Mouse (Mus musculus) WW6 (cell line): ENCODE results near the gene Serpind1.

Experiments
- DNase-seq: peaks from one replicate; pipeline ENCODE4 v3.0.0-alpha.2; 2013; ENCODE audit warnings: low read depth, low spot score

Serpind1 gene

GRCm38 (mm10) chr16:17331116-17331515 is at the start of gene Serpind1:
TSS of gene Serpind1 (plus strand) at chr16:17331371.
- DNase-seq = no peak

- no peak for DNase-seq
These were observed 48.0 kb upstream of the Serpind1 start for GRCm38 (mm10) chr16:17283151-17283550.

- no peak for DNase-seq
These were observed 44.1 kb upstream of the Serpind1 start for GRCm38 (mm10) chr16:17287103-17287502.

- DNase-seq = no peak
These were observed 40.2 kb upstream of the Serpind1 start for GRCm38 (mm10) chr16:17291016-17291415.

GRCm38 (mm10) chr16:17292751-17293150 is 38.4 kb upstream of the Serpind1 start:
- no peak for DNase-seq

GRCm38 (mm10) chr16:17300818-17301217 is 30.4 kb upstream of the Serpind1 start:
- DNase-seq = no peak

- DNase-seq = no peak
These were observed 27.5 kb upstream of the Serpind1 start for GRCm38 (mm10) chr16:17303521-17304245.

GRCm38 (mm10) chr16:17307461-17307860 is 23.7 kb upstream of the Serpind1 start:
- no peak for DNase-seq

GRCm38 (mm10) chr16:17309036-17309435 is 22.1 kb upstream of the Serpind1 start:
- DNase-seq = no peak

- no peak for DNase-seq
These were observed 18.6 kb upstream of the Serpind1 start for GRCm38 (mm10) chr16:17312531-17312930.

GRCm38 (mm10) chr16:17316554-17316953 is 14.6 kb upstream of the Serpind1 start:
- DNase-seq = no peak

- no peak for DNase-seq
These were observed 9.7 kb upstream of the Serpind1 start for GRCm38 (mm10) chr16:17321481-17321880.

- no peak for DNase-seq
These were observed 6.4 kb upstream of the Serpind1 start for GRCm38 (mm10) chr16:17324745-17325144.

GRCm38 (mm10) chr16:17326064-17326463 is 5.1 kb upstream of the Serpind1 start:
- DNase-seq = no peak

- no peak for DNase-seq
These were observed 1.2 kb upstream of the Serpind1 start for GRCm38 (mm10) chr16:17329848-17330570.

GRCm38 (mm10) chr16:17331855-17332254 is 684 bp downstream of the Serpind1 start:
- no peak for DNase-seq

GRCm38 (mm10) chr16:17334574-17334973 is 3.4 kb downstream of the Serpind1 start:
- DNase-seq = no peak

- DNase-seq = no peak
These were observed 4.9 kb downstream of the Serpind1 start for GRCm38 (mm10) chr16:17336089-17336488.

- DNase-seq = no peak
These were observed 8.5 kb downstream of the Serpind1 start for GRCm38 (mm10) chr16:17339701-17340100.

GRCm38 (mm10) chr16:17340705-17341104 is 9.5 kb downstream of the Serpind1 start:
- DNase-seq = no peak

GRCm38 (mm10) chr16:17341847-17342246 is 10.7 kb downstream of the Serpind1 start:
- DNase-seq = no peak

GRCm38 (mm10) chr16:17345141-17345812 is 14.1 kb downstream of the Serpind1 start:
- no peak for DNase-seq

GRCm38 (mm10) chr16:17345813-17346155 is 14.6 kb downstream of the Serpind1 start:
- DNase-seq = no peak
